13 mouse cellular contexts compared by ENCODE assay signal in genomic region chr10:50671517-50671916, GRCm38 (mm10).
DNase-seq lines count a peak whose midpoint lies in the region; ATAC-seq and TF ChIP-seq lines count a peak whose summit lies in the region.
"Had no signal": no experiment of that assay in that cellular context is flagged by ENCODE, and none has a peak within 500 bp of the region (broad histone marks: within the 10 kb centered on the region; RNA-seq: fewer than 3 reads in every experiment).

No protein-coding gene starts in this region.

- WGBS in midbrain, postnatal 0 days = 51% methylated on average over 5 of the region's 5 CpGs
- 60% methylated on average over 5 of the region's 5 CpGs for WGBS in midbrain, embryonic 14.5 days
- WGBS in forebrain, embryonic 12.5 days = 27% methylated on average over 5 of the region's 5 CpGs
- WGBS in neural tube, embryonic 15.5 days = 56% methylated on average over 5 of the region's 5 CpGs
- 96% methylated on average over 5 of the region's 5 CpGs for WGBS in thymus, adult 2 months

- H3K27me3 ChIP-seq in midbrain, postnatal 0 days (ENCODE audit: insufficient read depth, low read length) = no peaks in the 10 kb centered on the region
- H3K27me3 ChIP-seq in midbrain, embryonic 14.5 days (ENCODE audit: control insufficient read depth, insufficient read depth, low read length) = no peaks in the 10 kb centered on the region
- H3K27me3 ChIP-seq in forebrain, embryonic 12.5 days = no peaks in the 10 kb centered on the region
- H3K27me3 ChIP-seq in neural tube, embryonic 15.5 days (replicated peaks) = no peaks in the 10 kb centered on the region
- no peaks in the 10 kb centered on the region for H3K27me3 ChIP-seq in thymus, adult 2 months (ENCODE audit: control insufficient read depth, insufficient read depth, low read length)
- H3K27me3 ChIP-seq: heart, embryonic 15.5 days; limb, embryonic 12.5 days had no signal

- H3K4me3 ChIP-seq in midbrain, postnatal 0 days (ENCODE audit: low read depth, low read length) = no peak overlapping the region
- H3K4me3 ChIP-seq in midbrain, embryonic 14.5 days (replicated peaks; ENCODE audit: low read depth, low read length) = no peak overlapping the region
- H3K4me3 ChIP-seq in forebrain, embryonic 12.5 days (replicated peaks) = no peak overlapping the region
- no peak overlapping the region for H3K4me3 ChIP-seq in neural tube, embryonic 15.5 days (replicated peaks)
- H3K4me3 ChIP-seq in thymus, adult 2 months (ENCODE audit: control insufficient read depth, insufficient read depth, low read length) = no peak overlapping the region
- H3K4me3 ChIP-seq: heart, embryonic 15.5 days; limb, embryonic 12.5 days had no signal

- H3K4me1 ChIP-seq in midbrain, postnatal 0 days (ENCODE audit: insufficient read depth, low read length) = no peaks in the 10 kb centered on the region
- H3K4me1 ChIP-seq in midbrain, embryonic 14.5 days (ENCODE audit: control insufficient read depth, insufficient read depth, low read length) = no peaks in the 10 kb centered on the region
- H3K4me1 ChIP-seq in forebrain, embryonic 12.5 days = no peaks in the 10 kb centered on the region
- H3K4me1 ChIP-seq in neural tube, embryonic 15.5 days = no peaks in the 10 kb centered on the region
- no peaks in the 10 kb centered on the region for H3K4me1 ChIP-seq in thymus, adult 2 months (replicated peaks; ENCODE audit: control insufficient read depth, insufficient read depth, low read length)
- H3K4me1 ChIP-seq: heart, embryonic 15.5 days; limb, embryonic 12.5 days had no signal

- H3K9ac ChIP-seq in midbrain, postnatal 0 days (replicated peaks; ENCODE audit: low read length, poor library complexity, severe bottlenecking) = no peak overlapping the region
- no peak overlapping the region for H3K9ac ChIP-seq in midbrain, embryonic 14.5 days (replicated peaks; ENCODE audit: low read length)
- no peak overlapping the region for H3K9ac ChIP-seq in forebrain, embryonic 12.5 days
- H3K9ac ChIP-seq in neural tube, embryonic 15.5 days (replicated peaks) = no peak overlapping the region
- H3K9ac ChIP-seq: heart, embryonic 15.5 days; limb, embryonic 12.5 days had no signal

- DNase-seq in midbrain, postnatal 0 days (ENCODE audit: low spot score) = peak; percentile 76
- no peak for DNase-seq in midbrain, embryonic 14.5 days
- peak; percentile 70 to 73 for DNase-seq in cerebellum, adult 18-20 months
- DNase-seq in thymus, adult 2 months = no peak
- DNase-seq: embryo, embryonic 11 days had no signal

- H3K27ac ChIP-seq in midbrain, postnatal 0 days (ENCODE audit: low read depth, low read length) = no peak overlapping the region
- H3K27ac ChIP-seq in midbrain, embryonic 14.5 days (replicated peaks; ENCODE audit: low read depth, low read length) = no peak overlapping the region
- H3K27ac ChIP-seq in forebrain, embryonic 12.5 days = no peak overlapping the region
- H3K27ac ChIP-seq in neural tube, embryonic 15.5 days (replicated peaks) = no peak overlapping the region
- no peak overlapping the region for H3K27ac ChIP-seq in thymus, adult 2 months (ENCODE audit: control insufficient read depth, insufficient read depth, low read length)
- H3K27ac ChIP-seq: heart, embryonic 15.5 days; kidney, postnatal 0 days; limb, embryonic 12.5 days; macrophage had no signal

- no peak for ATAC-seq in midbrain, postnatal 0 days (ENCODE audit: low FRiP score)
- ATAC-seq in midbrain, embryonic 14.5 days (ENCODE audit: low FRiP score, low TSS enrichment) = no peak
- peak; percentile 58; the same call in 1 of the 2 replicates for ATAC-seq in forebrain, embryonic 12.5 days (ENCODE audit: low FRiP score)
- ATAC-seq in neural tube, embryonic 15.5 days (ENCODE audit: low FRiP score) = peak; percentile 55; the same call in 1 of the 2 replicates
- no peak for ATAC-seq in megakaryocyte-erythroid progenitor cell, adult 5-6 weeks (replicated peaks; ENCODE audit: low FRiP score, low TSS enrichment, poor library complexity, severe bottlenecking)
- ATAC-seq: inflammation-experienced regulatory T-cells, adult 6 months had no signal

- TF ChIP-seq POLR2A in thymus, adult 2 months (IDR thresholded peaks at IDR 0.05; ENCODE audit: control insufficient read depth, extremely low read depth, insufficient read depth, low read length, poor library complexity) = no peak

- no peaks in the 10 kb centered on the region for H3K36me3 ChIP-seq in midbrain, postnatal 0 days (ENCODE audit: insufficient read depth, low read length)
- no peaks in the 10 kb centered on the region for H3K36me3 ChIP-seq in midbrain, embryonic 14.5 days (ENCODE audit: control insufficient read depth, insufficient read depth, low read length)
- H3K36me3 ChIP-seq in forebrain, embryonic 12.5 days (replicated peaks) = no peaks in the 10 kb centered on the region
- peaks cover 3% of the 10 kb centered on the region; the same call in 1 of the 2 replicates for H3K36me3 ChIP-seq in neural tube, embryonic 15.5 days
- H3K36me3 ChIP-seq in thymus, adult 2 months (ENCODE audit: control insufficient read depth, insufficient read depth, low read length) = no peaks in the 10 kb centered on the region
- H3K36me3 ChIP-seq: heart, embryonic 15.5 days; limb, embryonic 12.5 days had no signal

- H3K4me2 ChIP-seq in midbrain, postnatal 0 days (ENCODE audit: low read depth, low read length, poor library complexity, severe bottlenecking) = no peak overlapping the region
- no peak overlapping the region for H3K4me2 ChIP-seq in midbrain, embryonic 14.5 days (ENCODE audit: low read length)
- H3K4me2 ChIP-seq in forebrain, embryonic 12.5 days = no peak overlapping the region
- H3K4me2 ChIP-seq in neural tube, embryonic 15.5 days = no peak overlapping the region
- H3K4me2 ChIP-seq: heart, embryonic 15.5 days; limb, embryonic 12.5 days had no signal

- H3K9me3 ChIP-seq in midbrain, postnatal 0 days (ENCODE audit: low read length) = no peaks in the 10 kb centered on the region
- no peaks in the 10 kb centered on the region for H3K9me3 ChIP-seq in midbrain, embryonic 14.5 days (ENCODE audit: control insufficient read depth, low read length)
- no peaks in the 10 kb centered on the region for H3K9me3 ChIP-seq in forebrain, embryonic 12.5 days
- no peaks in the 10 kb centered on the region for H3K9me3 ChIP-seq in neural tube, embryonic 15.5 days (replicated peaks)
- H3K9me3 ChIP-seq: heart, embryonic 15.5 days; limb, embryonic 12.5 days had no signal

- no peak for TF ChIP-seq CTCF in midbrain, postnatal 0 days (IDR thresholded peaks at IDR 0.05)
- no peak for TF ChIP-seq CTCF in thymus, adult 2 months (IDR thresholded peaks at IDR 0.05; ENCODE audit: borderline replicate concordance, control insufficient read depth, extremely low read depth, insufficient read depth, low read length, poor library complexity)

Comparison
In these comparisons a context has a peak if more than half of its experiments do, and no peak if none do; other contexts are left out.
1. DNase-seq: peak in midbrain, postnatal 0 days (single experiment) and cerebellum, adult 18-20 months (2 of 2); none in midbrain, embryonic 14.5 days (single experiment) and thymus, adult 2 months (single experiment).
2. ATAC-seq: peak in forebrain, embryonic 12.5 days (single experiment) and neural tube, embryonic 15.5 days (single experiment); none in midbrain, postnatal 0 days (single experiment), midbrain, embryonic 14.5 days (single experiment) and megakaryocyte-erythroid progenitor cell, adult 5-6 weeks (single experiment).